Mouse (Mus musculus) myocyte (in vitro differentiated cells): ENCODE results near the gene Asb3. TPM values are rescaled to one million over a fixed set of nuclear protein-coding genes. Genes with fewer than 3 reads are reported as not detected.
A peak's percentile ranks its signal among the peaks of the same experiment; 100 is the strongest.

ENCODE experiments used
- H3K27me3 ChIP-seq: one replicate; pipeline ENCODE4 v1.6.1; 2011; ENCODE audit not compliant: control insufficient read depth, insufficient read depth, insufficient read length
- H3K36me3 ChIP-seq: one replicate; pipeline ENCODE4 v1.6.1; 2011; ENCODE audit not compliant: control insufficient read depth, insufficient read depth
- H3K4me2 ChIP-seq: one replicate; pipeline ENCODE4 v1.6.1; 2011; ENCODE audit warnings: low read depth, control low read depth
- H3K4me3 ChIP-seq: one replicate; pipeline ENCODE4 v1.5.1; 2011; ENCODE audit warnings: mild to moderate bottlenecking, control low read depth, moderate library complexity
- H3K79me2 ChIP-seq: one replicate; pipeline ENCODE4 v1.6.1; 2011; ENCODE audit not compliant: control insufficient read depth, insufficient read depth
- H3ac ChIP-seq: one replicate; pipeline ENCODE4 v1.6.1; 2011; ENCODE audit not compliant: control insufficient read depth, insufficient read length
- CEBPB ChIP-seq: IDR thresholded peaks from 2 replicates; pipeline ENCODE4 v1.6.1; 2011; ENCODE audit warnings: mild to moderate bottlenecking, moderate library complexity; ENCODE audit not compliant: poor library complexity, insufficient read depth, severe bottlenecking
- E2F4 ChIP-seq: IDR thresholded peaks from one replicate; pipeline ENCODE4 v1.6.1; 2011; ENCODE audit warnings: mild to moderate bottlenecking, control low read depth, moderate library complexity; ENCODE audit not compliant: insufficient read depth
- MAX ChIP-seq: IDR thresholded peaks from one replicate; pipeline ENCODE4 v1.6.1; 2011; ENCODE audit warnings: low read depth, mild to moderate bottlenecking, control low read depth
- MYOD1 ChIP-seq, 3 experiments: IDR thresholded peaks; one replicate each; pipeline ENCODE4 v1.6.1; 2011; ENCODE audit warnings: control low read depth in 2 of 3, low read depth in 2 of 3, mild to moderate bottlenecking in 2 of 3, moderate library complexity in 1 of 3; ENCODE audit not compliant: insufficient read length in 2 of 3, control insufficient read depth in 1 of 3
- MYOG ChIP-seq, 3 experiments: IDR thresholded peaks; one replicate each; pipeline ENCODE4 v1.6.1; 2011; ENCODE audit warnings: control low read depth in 2 of 3, low read depth in 2 of 3, mild to moderate bottlenecking in 2 of 3; ENCODE audit not compliant: insufficient read length in 2 of 3, control insufficient read depth in 1 of 3, insufficient read depth in 1 of 3
- POLR2A ChIP-seq: IDR thresholded peaks from one replicate; pipeline ENCODE4 v1.6.1; 2011; ENCODE audit warnings: low read depth, mild to moderate bottlenecking, control low read depth, moderate library complexity; ENCODE audit not compliant: insufficient read length
- POLR2AphosphoS2 ChIP-seq: IDR thresholded peaks from one replicate; pipeline ENCODE4 v1.6.1; 2011; ENCODE audit warnings: low read depth, control low read depth; ENCODE audit not compliant: insufficient read length
- REST ChIP-seq: IDR thresholded peaks from one replicate; pipeline ENCODE4 v1.6.1; 2011; ENCODE audit warnings: mild to moderate bottlenecking, control low read depth, moderate library complexity; ENCODE audit not compliant: insufficient read depth, insufficient read length
- SRF ChIP-seq: IDR thresholded peaks from one replicate; pipeline ENCODE4 v1.6.1; 2011; ENCODE audit warnings: low read depth; ENCODE audit not compliant: control insufficient read depth, insufficient read length
- TCF12 ChIP-seq: IDR thresholded peaks from one replicate; pipeline ENCODE4 v1.6.1; 2011; ENCODE audit warnings: mild to moderate bottlenecking, control low read depth; ENCODE audit not compliant: poor library complexity, insufficient read depth, severe bottlenecking
- TCF3 ChIP-seq: IDR thresholded peaks from one replicate; pipeline ENCODE4 v1.6.1; 2011; ENCODE audit warnings: low read depth, control low read depth; ENCODE audit not compliant: insufficient read length
- USF1 ChIP-seq: IDR thresholded peaks from one replicate; pipeline ENCODE4 v1.6.1; 2011; ENCODE audit warnings: low read depth, mild to moderate bottlenecking, control low read depth, moderate library complexity
- polyA plus RNA-seq: library from polyadenylated mRNA; unstranded; fragments of >200 nt; fragmentation: generic; extraction: Trizol; gene quantifications from one replicate; pipeline ENCODE4 v1.2.1, GENCODE M21; 2012; ENCODE audit warnings: missing spikeins

Gene Asb3
- polyA plus RNA-seq, 1 experiment = 8.2 TPM

DNA sequence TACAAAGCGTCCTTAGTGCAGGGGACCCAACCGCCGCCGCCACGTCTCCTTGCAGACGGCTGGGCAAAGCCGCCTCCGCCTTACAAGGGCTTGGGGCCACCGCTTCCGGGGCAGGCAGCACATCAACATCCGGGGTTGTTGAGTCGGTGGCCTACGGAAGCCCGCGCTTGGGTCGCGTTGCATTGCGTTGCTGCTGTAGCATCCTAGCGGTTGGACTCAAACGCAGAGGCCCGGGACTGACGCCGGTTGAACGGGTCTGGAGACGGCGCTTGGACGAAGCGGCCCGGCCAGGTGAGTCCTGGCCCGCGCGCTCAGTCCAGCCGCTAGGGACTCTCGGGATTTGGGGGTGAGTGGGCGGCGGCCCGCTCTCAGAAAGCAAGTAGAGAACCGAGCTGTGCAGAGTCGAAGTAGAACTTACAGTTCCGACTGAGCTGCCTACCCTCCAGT, 69.1 kb downstream of the Asb3 start, which contains the start of gene Erlec1:
Gene Erlec1, minus strand, starts transcription at position 57 of the 447 bp plus-strand sequence.
- Histone ChIP-seq H3ac (peak within 1 kb of the TSS; percentile 31), H3K4me2 (peak within 1 kb of the TSS; percentile 79), H3K27me3 (no peaks in the 10 kb centered on the region), H3K4me3 (peak within 1 kb of the TSS; percentile 80), H3K79me2 (peaks cover 12% of the 10 kb centered on the region), H3K36me3 (peaks cover 15% of the 10 kb centered on the region)
- TF ChIP-seq POLR2AphosphoS2 (peak; percentile 73), SRF (peak; percentile 87), MAX (no peak), E2F4 (peak; percentile 25), MYOG (IDR thresholded peaks at IDR 0.05; ENCODE audit: control insufficient read depth in 1 of 3, insufficient read depth in 1 of 3, insufficient read length in 2 of 3, low read depth in 2 of 3) (peak in 1 of 3 experiments; percentile 24), POLR2A (peak; percentile 75), MYOD1 (IDR thresholded peaks at IDR 0.05; ENCODE audit: control insufficient read depth in 1 of 3, insufficient read length in 2 of 3, low read depth in 2 of 3) (no peak)

DNA sequence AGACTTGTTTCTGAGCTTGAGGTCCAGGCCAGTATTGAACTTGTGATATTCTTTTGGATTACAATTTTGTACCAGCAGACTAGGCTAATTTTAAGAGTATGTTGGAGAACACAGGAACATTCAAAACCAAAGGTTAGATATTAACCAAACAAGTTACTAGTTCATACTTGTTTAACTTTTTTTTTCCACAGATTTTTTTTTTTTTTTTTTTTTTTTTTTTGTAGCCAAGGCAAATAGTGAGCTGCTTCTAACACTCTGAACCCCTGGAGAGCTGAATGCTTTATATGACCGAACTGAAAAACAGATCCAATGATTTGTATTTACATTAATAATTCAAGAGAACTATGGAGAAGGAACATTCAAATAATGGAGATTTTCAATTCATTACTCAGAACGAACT, 100.0 kb downstream of the Asb3 start:
- Histone ChIP-seq H3K79me2 (peaks cover 28% of the 10 kb centered on the region), H3K4me3 (peak overlapping the region; percentile 60), H3K36me3 (peaks cover 9% of the 10 kb centered on the region), H3K27me3 (no peaks in the 10 kb centered on the region), H3K4me2 (peak overlapping the region; percentile 80), H3ac (peak overlapping the region; percentile 28)
- no peak for TF ChIP-seq TCF3
- TF ChIP-seq USF1 = no peak
- TF ChIP-seq MAX = no peak
- no peak for TF ChIP-seq TCF12
- TF ChIP-seq MYOD1 (IDR thresholded peaks at IDR 0.05; ENCODE audit: control insufficient read depth in 1 of 3, insufficient read length in 2 of 3, low read depth in 2 of 3) = no peak
- TF ChIP-seq POLR2A = no peak
- no peak for TF ChIP-seq MYOG (IDR thresholded peaks at IDR 0.05; ENCODE audit: control insufficient read depth in 1 of 3, insufficient read depth in 1 of 3, insufficient read length in 2 of 3, low read depth in 2 of 3)
- no peak for TF ChIP-seq REST
- TF ChIP-seq CEBPB = no peak
- TF ChIP-seq E2F4 = no peak
- TF ChIP-seq POLR2AphosphoS2 = no peak
- no peak for TF ChIP-seq SRF

DNA sequence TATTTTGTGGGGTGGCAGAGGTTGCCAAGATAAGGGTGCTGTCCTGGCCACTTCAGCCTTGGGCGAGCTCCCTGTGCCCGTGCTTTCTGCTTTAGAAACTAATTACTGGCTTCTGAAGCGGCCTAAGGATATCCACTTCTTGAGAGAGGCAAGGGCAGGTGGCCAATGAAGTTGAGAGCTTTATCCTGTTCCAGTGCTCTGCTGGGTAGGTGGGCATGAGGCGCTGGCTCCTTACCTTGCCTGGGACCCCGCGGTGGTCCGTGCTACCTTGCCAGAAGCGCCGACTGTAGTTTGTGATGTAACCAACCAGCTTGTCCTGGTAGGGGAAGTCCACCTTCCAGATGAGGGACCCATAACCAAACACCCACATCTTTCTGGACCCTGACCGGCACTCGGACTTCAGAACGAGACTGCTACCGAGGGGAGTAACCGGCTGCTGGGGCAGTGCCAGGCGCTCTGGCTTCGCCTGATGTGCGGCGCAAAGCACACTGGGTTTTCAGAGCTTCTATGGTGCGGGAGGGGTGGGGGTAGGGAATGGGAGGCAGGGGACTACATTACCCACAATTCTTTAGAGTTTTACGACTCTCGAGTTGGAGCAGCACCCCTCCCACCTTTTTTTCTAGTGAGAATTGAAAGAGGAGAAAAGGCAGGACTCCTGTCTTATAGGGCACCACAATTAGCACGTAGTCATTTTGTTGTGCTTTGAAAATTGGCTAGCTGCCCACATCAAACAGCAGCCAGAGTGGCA, 100.8 kb downstream of the Asb3 start, which contains the start of gene Chac2:
Gene Chac2, minus strand, starts transcription at position 474 of the 748 bp plus-strand sequence.
- Histone ChIP-seq H3K27me3 (no peaks in the 10 kb centered on the region), H3K4me3 (peak within 1 kb of the TSS; percentile 60), H3ac (peak within 1 kb of the TSS; percentile 28), H3K4me2 (peak within 1 kb of the TSS; percentile 80), H3K36me3 (peaks cover 9% of the 10 kb centered on the region), H3K79me2 (peaks cover 24% of the 10 kb centered on the region)
- TF ChIP-seq POLR2A = peak; percentile 70
- no peak for TF ChIP-seq REST
- TF ChIP-seq E2F4 = no peak
- no peak for TF ChIP-seq TCF12
- peak; percentile 64 for TF ChIP-seq POLR2AphosphoS2
- no peak for TF ChIP-seq CEBPB

DNA sequence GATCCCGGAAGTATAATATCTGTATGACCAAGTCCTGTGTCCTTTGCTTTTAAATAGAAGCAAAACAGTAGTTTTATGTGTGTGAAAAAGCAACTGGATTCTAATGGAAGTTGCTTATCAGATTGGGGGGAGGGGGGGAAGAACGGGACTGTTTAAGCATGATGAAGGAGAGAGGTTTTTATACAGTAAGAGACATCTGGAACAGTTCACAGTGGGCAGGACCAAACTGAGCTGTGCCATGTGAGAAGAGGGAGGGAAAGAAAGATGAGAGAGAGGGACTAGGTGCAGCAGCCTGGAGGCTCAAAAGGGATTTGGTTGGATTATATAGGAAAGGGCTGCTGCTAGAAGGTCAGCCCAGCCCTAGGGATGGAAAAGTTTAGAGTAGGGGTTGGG, 101.4 kb downstream of the Asb3 start:
- H3K4me3 ChIP-seq = peak overlapping the region; percentile 60
- peaks cover 9% of the 10 kb centered on the region for H3K36me3 ChIP-seq
- no peak for TF ChIP-seq E2F4
- TF ChIP-seq POLR2A = no peak
- no peak for TF ChIP-seq POLR2AphosphoS2
- no peak for TF ChIP-seq TCF3
- TF ChIP-seq CEBPB = no peak
- TF ChIP-seq MAX = no peak
- TF ChIP-seq MYOD1 (IDR thresholded peaks at IDR 0.05; ENCODE audit: control insufficient read depth in 1 of 3, insufficient read length in 2 of 3, low read depth in 2 of 3) = no peak
- TF ChIP-seq MYOG (IDR thresholded peaks at IDR 0.05; ENCODE audit: control insufficient read depth in 1 of 3, insufficient read depth in 1 of 3, insufficient read length in 2 of 3, low read depth in 2 of 3) = no peak
- TF ChIP-seq SRF = no peak
- TF ChIP-seq REST = no peak
- no peak for TF ChIP-seq TCF12
- no peak for TF ChIP-seq USF1
- no peaks in the 10 kb centered on the region for H3K27me3 ChIP-seq
- peak overlapping the region; percentile 80 for H3K4me2 ChIP-seq
- H3ac ChIP-seq = peak overlapping the region; percentile 28
- H3K79me2 ChIP-seq = peaks cover 23% of the 10 kb centered on the region

DNA sequence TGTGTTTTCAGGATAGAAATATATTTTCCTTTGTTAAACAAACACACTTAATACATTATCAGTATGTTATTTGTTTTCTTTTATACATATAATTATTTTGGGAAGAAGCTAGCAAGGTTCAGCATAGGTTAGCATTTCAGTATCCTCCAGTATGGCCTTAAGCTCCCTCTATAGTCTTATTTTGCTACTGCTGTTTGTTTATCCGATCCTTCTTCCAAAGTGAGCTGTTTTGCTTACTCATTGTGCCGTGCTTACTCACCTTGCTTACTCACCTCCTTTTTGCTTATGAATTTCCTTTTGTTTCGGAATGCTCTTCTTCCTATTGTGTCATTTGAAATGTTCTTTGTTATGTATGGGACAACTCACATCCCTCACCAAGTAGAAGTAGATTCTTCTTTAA, 111.5 kb downstream of the Asb3 start:
- no peaks in the 10 kb centered on the region for H3K27me3 ChIP-seq
- no peak overlapping the region for H3K4me3 ChIP-seq
- no peak overlapping the region for H3ac ChIP-seq
- TF ChIP-seq TCF12 (no peak), POLR2A (no peak), TCF3 (no peak), USF1 (no peak), MYOD1 (IDR thresholded peaks at IDR 0.05; ENCODE audit: control insufficient read depth in 1 of 3, insufficient read length in 2 of 3, low read depth in 2 of 3) (no peak), REST (no peak), SRF (no peak), CEBPB (no peak), MYOG (IDR thresholded peaks at IDR 0.05; ENCODE audit: control insufficient read depth in 1 of 3, insufficient read depth in 1 of 3, insufficient read length in 2 of 3, low read depth in 2 of 3) (no peak), MAX (no peak), E2F4 (no peak), POLR2AphosphoS2 (no peak)
- no peak overlapping the region for H3K4me2 ChIP-seq
- no peaks in the 10 kb centered on the region for H3K36me3 ChIP-seq
- H3K79me2 ChIP-seq = peaks cover 4% of the 10 kb centered on the region
